Mouse (Mus musculus) right cerebral cortex, adult 2 months (tissue): ENCODE measurements around the gene Tnfaip1.
A peak's percentile ranks its signal among the peaks of the same experiment; 100 is the strongest.
"Not testable (repeated sequence)": the region's sequence is repeated elsewhere in the genome, so short reads cannot be mapped to it uniquely, and the experiment has no call there.

Source experiments
- DNase-seq, 2 experiments: peaks; one replicate each; pipeline ENCODE4 v3.0.0; 2021 to 2022; ENCODE audit warnings: low spot score in 2 of 2

Gene Tnfaip1

DNA sequence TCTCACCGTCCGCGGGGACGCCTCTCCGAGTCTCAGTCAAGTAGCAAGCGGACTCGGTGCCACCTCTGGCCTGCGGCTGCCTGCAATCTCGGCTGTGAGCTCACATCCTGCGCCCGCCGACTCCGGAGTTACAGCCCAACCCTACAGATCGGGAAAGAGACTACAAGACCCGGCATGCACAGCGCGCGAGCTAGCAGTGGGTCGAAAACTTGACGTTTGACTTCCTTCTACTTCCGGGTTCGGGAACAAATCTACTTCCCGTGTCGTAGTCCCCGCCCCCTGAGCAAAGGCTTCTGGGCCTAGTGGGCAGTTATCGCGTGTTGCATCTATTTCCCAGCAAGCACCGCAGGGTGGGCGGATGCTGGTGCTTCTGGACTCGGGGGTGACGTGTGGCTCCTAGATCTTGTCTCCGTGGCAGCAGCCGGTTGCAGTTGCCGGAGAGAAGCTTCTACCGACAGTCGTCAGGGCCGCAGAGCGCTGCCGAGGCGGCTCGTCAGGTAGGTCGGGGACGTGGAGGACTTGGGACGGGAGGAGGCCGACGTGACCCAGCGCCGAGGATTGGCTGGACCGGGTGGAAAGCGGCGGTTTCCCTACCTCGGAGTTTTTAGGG is at the start of gene Tnfaip1, which contains the start of gene Ift20:
TSS of gene Tnfaip1 (minus strand) at position 253 of the 610 bp plus-strand sequence.
TSS of gene Ift20 (plus strand) at position 282 of the 610 bp plus-strand sequence.
- peak; percentile 99 to 100 for DNase-seq

DNA sequence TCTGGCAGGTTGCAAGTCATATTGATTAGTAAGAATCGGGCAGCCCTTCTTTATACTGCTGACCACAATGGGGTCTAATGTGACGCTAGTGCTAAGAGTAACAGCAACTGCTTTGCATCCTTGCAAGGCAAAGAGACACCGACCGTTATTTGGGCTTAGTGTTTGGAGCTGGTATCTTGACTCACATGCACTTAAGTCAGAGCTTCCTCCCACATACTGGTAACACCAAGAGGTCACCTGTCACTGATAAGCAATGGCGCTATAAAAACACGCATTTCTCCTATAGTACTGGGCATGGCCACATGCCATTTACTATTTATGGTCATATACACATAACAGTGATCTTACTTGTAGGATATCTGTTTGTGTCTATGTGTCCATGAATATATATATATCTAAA is 46.7 kb upstream of the Tnfaip1 start:
- no peak for DNase-seq

DNA sequence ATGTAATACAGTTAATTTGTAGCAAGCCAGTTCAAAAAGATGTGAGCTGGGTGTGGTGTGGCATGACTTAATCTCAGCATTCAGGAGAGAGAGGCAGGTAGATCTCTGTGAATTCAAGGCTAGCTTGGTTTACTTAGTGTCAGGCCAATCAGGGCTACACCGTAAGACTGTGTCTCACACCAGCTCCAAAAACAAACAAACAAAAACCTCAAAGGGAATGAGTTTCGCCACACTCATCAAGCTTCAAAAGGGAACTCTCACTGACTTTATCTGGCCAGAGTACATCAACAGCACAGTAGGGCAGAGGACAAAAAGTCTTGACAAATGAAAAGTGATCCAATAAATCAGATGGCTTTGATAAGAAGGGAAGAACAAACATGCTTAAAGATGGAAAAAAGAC is 38.8 kb upstream of the Tnfaip1 start:
- DNase-seq: no peak

DNA sequence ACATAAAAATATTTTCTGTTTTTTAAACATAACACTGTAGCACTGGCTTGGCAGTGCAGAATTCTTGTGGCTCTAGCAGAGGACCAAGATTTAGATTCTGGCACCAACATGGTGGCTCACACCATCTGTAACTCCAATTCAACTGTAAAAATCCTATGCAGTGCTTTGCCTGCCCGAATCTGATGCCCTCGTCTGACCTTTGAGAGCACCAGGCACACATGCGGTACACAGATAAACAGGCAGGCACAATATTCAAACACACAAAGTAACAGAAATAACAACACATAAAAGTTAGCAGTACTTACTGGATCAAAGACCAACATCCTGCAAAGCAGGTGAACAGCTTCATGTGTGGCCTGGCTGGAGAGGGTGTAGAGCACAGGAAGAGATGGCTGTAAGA is 38.4 kb upstream of the Tnfaip1 start:
- no peak for DNase-seq

DNA sequence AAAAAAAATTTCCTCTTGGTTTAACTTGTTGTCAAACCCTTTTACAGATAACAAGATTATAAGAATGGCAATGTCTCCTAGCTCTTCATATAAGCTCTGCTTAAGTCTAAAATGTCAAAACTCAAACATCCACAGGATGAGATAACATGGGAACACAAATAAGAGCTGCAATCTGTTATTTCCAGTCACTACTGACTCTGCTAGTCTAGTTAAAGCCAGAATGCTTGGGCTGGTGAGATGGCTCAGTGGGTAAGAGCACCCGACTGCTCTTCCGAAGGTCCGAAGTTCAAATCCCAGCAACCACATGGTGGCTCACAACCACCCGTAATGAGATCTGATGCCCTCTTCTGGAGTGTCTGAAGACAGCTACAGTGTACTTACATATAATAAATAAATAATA is 37.9 kb upstream of the Tnfaip1 start:
- not testable (repeated sequence) for DNase-seq

DNA sequence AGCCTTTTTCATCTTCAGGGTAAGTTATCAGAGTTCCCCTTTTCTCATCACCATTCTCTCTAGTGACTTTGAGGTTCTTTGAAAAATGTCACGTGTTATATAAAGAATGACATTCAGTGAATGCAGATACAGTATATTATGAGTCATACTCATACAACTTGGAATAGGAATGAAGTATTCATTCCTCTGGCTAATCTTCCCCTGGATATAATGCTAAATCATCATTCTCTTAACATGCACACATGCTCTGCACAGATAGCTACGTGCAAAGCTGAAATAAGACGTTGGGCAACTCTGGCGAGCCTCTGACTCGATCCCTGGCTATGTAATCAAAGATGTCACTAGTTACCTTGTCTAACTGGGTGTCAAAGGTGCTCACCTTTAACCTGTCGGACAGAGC is 35.7 kb upstream of the Tnfaip1 start:
- no peak for DNase-seq

DNA sequence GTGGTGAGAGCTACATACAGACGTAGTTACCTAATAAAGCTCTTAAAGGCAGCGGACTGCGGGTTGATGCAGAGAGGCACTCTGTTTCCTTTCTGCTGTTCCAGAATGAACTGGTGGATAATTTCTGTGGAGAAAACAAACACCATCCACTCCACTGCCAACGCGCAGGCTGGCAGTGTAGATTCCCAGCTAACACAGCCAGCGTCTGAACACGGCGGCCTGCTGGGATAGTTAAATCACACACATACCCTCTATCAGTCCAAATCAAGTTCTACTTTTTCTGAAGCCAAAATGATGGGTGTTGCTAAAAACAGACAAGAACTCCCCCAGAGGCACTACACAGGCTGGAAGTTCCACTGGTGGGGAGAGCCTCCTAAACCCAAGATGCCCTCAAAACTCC is 35.3 kb upstream of the Tnfaip1 start:
- DNase-seq: peak; percentile 41 to 65

DNA sequence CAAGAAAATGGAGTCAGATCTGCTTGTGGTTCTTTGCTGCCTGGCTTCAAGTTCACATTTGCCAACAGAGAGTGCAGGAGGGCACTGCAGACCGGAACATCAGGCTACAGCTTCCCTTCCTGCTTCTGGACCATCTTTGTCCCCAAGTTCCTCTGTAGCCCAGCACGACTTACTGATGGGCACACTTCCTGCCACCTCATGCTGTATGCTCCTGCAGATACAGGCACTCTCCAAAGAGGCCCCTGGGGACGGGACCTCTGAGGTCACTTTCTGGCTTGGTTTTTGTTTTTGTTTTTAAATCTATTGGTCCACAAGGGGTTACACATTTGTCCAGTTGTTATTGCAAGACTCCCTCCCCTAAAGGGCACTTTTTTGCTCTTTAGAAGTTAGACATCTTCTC is 33.7 kb upstream of the Tnfaip1 start:
- DNase-seq: no peak

DNA sequence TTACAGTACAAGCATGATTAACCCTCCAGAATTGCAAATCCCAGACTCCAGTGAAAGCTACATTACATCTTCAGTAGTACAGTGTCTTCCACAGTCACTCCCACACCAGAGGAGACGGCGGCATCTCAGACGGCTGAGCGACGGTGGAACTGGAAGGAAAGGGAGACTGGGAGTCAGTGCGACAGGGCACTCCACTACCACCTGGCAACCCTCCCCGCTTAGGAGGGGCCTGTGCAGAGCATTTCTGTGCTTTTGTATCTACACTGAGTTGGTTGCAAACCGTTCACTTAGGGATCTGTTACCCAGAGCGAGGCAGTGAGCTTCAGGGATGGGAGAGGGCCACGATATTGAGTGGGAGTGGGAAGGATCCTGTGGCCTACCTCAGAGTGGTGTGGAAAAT is 32.7 kb upstream of the Tnfaip1 start:
- DNase-seq: no peak

DNA sequence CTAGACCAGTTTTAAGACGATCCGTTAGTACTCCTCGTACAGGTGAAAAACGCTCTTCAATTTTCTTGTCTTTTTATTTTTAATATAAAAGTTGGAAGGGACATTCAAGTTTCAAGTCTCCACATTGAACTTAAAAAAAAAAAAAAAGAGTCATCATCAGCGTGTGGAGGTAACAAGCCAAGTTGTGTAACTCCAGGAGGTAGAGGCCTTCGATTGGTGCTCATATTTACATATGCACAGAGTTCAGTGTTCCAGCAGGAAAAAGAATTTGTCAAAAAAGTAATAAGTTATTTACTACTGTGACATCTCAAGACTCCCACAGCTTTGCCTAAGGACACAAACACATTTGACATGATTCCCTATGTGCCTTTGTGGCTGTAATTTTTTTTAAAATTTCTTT is 31.5 kb upstream of the Tnfaip1 start:
- no peak for DNase-seq

DNA sequence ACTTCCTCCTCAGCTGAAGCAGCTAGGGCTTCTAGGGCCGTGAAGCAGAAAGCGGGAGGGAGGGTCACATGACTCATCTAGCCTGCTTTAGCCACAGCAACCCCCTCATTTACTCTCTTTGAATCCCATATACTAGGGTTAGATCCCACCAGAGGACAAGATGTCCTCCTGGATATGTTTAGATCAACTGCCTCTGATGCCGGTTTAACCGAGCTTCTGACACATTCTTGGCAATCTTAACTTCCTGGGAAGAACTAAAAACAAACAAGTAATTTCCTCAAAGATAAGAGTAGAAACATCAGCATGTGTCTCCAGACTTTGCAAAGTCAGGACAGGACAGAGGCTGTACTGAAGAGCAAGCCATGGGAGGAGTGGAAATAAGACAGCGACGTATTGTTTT is 30.6 kb upstream of the Tnfaip1 start:
- no peak for DNase-seq

DNA sequence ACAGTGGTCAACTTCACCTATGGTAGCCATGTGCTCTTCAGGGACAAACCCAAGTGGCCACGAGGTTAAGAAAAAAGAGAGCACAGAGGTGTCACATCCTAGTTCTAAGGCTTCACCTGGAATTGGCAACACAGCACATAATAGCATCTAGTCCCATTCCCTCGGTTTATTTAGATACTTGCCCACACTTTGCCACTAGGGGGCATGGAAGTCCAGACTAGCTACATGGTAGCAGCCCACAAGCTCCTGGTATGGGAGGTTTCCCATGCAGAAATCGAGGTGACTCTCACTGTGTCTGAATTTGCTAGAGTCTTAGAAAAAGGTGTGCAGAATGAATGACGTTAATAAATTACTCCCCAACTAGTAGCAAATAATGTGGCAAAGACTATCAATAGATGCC is 24.3 kb upstream of the Tnfaip1 start:
- peak; percentile 83 to 87 for DNase-seq

DNA sequence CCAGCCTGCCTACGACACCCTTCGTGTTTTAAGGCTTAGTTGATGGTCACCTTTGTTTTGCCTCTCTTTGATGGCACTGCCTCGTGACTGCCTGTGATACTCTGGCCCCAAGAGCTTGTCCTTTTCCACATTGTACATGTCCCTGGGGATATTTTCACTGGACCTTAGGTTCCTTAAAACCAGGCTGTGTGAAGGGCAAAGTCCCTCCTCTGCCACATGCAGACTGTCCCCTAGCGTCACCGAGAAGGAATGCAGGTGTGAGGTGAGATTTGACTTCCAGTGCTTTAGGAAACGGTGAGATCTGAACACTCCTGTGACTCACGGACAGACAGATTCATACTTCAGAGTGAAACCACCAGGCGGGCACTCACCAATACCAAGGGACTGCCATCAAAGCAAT is 21.1 kb upstream of the Tnfaip1 start:
- DNase-seq: no peak

DNA sequence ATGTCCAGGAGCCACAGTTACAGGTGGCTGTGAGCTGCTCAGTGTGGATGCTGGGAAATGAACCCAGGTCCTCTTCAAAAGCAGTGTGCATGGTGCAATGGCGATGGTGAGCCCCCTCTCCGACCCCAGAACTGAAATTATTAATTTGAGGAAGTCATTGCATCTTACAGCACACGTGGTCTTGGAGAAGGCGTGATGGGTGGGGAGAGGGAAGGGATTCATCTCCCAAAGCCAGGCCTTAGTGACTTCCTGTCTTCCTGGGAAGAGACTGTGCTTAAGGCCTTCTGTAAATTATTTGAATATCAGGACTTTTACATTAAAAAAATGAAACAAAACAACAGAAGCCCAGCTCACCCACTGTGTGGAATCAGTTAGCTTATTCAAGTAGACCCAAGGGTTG is 19.9 kb upstream of the Tnfaip1 start:
- no peak for DNase-seq

DNA sequence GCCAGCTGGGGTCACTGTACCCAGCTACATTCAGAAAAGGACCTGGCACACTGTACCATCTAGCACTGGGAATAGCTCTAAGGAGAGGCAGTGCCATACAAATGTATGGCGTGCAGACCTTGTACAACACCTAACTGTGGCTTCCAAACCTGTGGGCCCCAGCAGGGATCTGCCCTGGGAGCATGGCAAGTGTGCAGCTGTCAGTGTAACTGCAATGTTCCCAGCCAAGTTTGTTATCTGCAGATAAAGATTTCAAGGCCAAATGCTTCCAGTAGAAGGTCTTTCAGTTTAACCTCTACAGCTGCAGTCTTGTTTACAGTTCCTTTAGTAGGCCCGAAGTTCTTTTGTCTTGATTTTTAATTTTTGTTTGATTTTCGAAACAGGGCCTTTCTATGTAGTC is 19.5 kb upstream of the Tnfaip1 start:
- no peak for DNase-seq

DNA sequence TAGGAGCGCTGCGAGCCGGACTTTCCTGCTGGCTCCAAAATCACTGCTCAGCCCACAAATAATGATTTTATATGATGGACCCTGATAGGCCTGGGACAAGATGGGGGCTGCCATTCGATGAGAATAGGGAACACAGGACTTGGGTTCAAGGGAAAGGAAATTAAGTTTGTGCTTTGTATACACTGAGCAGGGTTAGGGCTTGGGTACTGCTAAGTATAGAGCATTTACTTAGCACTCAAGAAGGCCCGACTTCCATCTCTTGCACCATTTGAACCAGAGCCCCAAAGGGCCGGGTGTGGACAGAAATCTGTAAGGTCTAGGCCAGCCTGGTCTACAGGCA is 14.9 kb upstream of the Tnfaip1 start:
- DNase-seq: no peak

DNA sequence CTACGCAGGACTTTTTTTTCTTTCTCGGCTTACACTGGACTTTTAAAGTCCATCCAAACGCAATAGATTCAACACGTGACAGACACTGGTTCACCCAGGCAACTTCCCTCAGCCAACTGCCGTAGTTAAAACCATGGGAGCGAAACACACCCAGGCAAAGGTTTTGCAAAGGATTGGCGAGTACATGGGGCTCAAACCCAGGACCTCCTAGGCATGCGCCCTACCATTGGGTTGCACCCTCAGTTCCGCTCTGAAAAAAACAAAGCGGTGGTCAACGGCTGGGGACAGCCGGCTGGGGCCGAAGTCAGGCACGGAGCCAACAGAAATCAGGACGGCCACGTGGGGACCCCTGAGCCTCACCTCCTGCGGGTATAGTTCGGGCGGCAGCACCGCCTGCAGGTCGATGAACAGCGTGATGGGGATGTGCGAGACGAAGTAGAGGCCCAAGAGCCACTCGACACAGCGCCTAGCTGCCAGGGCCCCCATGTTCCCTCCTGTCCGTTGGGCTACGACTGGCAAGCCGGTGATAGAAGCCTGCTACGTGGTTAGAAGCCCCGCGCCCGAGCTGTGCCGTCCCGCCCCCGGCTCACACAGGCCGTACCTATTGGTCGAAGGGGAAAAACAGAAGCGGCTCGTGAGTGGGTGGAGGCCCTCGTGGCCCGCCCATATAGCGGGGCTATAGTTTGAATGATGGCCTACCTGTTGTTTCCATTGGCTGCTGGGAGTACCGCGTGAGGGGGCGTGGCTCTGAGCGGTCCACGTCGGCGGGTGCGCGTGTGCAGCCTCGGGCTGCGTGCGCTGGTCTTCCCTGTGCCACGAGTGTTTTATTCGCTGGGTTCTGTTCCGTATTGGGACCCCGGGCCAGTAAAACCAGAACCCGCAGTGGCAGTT is 14.3 kb upstream of the Tnfaip1 start, which contains the start of gene Tmem97:
TSS of gene Tmem97 (minus strand) at position 610 of the 891 bp plus-strand sequence.
- DNase-seq: peak; percentile 95 to 97

DNA sequence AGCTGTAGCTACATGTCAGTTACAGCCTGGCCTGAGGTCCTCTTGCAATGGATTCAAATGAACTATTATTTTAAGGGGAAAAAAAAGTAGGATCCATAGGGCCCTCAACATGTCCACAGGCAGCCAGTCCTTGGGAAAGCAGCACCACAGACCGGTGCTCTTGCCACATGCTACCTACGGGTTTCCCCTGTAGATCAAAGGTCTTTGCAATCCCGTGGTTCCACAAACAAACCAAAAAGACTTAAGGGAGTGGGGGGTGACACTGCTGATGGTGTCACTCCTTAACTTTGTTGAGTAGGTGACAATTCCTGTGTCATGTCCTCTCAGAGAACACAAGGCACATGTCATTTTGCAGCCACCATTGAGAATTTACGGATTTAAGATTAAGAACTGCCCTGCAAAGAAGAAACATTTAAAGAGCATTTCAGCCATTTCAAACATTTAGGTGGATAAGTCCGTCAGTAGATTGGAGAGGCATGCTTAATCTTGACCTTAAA is 13.4 kb upstream of the Tnfaip1 start:
- DNase-seq: no peak

DNA sequence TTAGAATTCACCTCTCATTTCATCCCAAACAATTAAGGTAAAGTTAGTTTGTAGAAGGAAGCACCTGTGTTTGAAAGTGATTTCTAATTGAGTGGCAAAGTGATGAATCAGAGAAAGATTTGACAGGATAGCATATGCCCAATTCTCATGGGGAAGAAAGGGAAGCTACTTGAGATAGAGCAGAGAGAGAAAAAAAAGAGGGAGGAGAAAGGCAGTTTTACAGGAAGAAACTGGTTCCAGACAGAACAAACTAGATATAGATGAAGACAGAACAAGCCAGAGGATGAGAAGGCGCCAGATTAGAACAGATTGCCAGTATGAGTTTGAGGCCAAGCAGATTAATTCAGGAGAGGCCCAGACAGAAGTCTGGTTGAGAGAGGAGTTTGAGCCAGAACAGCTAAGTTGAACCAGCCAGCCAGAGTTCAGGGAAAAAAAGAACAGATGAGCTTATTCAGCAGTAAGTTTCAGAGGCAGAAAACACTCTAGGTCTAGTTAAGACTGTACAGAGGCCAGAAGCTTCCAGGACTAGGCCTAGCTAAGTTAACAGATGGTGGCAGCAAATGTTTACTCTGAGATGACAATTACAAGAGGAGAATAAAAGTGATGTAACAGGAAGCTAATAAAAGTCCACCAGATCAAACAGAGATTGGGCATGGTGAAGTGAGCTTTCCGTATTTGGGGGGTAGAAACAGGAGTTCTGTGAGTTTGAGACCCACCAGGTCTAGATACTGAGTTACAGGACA is 11.8 kb upstream of the Tnfaip1 start:
- no peak for DNase-seq

DNA sequence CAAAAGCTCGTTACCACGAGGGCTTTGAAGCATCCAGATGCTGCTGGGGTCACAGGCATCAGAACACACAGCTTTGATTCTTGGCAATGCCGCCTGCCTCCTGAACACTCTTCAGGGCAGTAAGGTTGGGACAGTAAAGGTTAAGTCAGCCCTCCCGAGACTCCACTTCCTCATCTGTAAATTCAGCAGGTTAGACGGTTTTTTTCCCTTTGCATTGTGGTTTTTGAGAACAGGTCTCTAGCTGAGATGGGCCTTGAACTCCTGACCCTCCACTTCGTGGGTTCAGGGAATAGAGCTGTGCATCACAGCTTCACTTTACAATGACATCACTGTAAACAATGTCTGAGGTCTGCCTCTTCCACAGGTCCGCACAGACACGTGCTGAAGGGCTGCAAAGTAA is 9.0 kb upstream of the Tnfaip1 start:
- DNase-seq: no peak

DNA sequence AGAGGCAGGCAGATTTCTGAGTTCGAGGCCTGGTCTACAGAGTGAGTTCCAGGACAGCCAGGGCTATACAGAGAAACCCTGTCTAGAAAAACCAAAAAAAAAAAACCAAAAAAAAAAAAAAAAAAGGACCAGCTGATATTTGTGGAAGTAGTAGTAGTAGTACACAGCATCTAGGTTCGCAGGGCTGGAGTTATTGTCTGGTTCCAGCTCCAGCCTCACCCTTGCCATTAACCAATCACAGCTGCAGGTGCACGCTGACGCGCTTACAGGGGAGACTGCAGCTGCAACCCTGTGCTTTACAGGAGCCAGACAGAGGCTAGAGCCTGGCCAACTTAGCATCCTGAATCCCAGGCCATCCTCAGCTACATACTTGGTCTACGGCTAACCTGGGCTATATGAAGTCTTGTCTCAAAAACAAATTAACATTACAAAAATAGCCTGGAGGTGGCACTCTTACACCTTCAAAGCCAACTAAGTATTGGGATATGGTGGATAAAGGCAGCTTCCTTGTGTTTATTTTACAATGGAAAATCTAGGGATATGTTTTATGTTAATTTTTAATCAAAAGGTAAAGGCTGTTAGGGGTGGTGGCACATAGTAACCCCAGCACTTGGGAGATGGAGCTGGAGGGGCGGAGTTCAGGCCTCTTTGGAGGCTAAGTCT is 8.4 kb upstream of the Tnfaip1 start:
- DNase-seq: no peak

DNA sequence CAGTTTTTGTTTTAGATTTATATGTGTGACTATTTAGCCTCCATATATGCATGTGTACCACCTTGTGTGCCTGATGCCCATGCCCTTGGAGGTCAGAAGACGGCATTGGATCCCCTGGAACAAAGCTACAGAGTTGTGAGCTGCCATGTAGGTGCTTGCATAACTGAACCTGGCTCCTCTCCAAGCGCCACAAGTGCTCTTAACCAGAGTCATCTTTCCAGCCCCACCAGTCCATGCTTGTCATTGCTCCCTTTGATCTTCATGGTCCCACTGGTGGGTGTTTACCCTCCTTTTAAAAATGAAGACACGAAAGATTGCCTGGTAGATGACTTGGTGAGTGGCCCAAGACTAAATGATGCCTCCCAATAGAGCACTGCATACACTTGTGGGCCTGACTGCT is 4.2 kb upstream of the Tnfaip1 start:
- no peak for DNase-seq
